Mouse (Mus musculus) thymus, adult 2 months (tissue): ENCODE results near the gene Ackr3. TPM values are rescaled to one million over a fixed set of nuclear protein-coding genes. Genes with fewer than 3 reads are reported as not detected.

ENCODE experiments used
- DNase-seq: peaks from one replicate; pipeline ENCODE4 v3.0.0; 2021
- H3K27ac ChIP-seq: fragments of 200-500 bp; 2 replicates; pipeline ENCODE4 v1.5.1; 2012; ENCODE audit warnings: low read length, control low read depth; ENCODE audit not compliant: control insufficient read depth, insufficient read depth
- H3K27me3 ChIP-seq: fragments of 200-500 bp; 2 replicates; pipeline ENCODE4 v1.6.1; 2012; ENCODE audit warnings: mild to moderate bottlenecking, low read length, moderate library complexity, mixed read lengths; ENCODE audit not compliant: control insufficient read depth, insufficient read depth
- H3K36me3 ChIP-seq: fragments of 200-500 bp; 2 replicates; pipeline ENCODE4 v1.6.1; 2012; ENCODE audit warnings: mild to moderate bottlenecking, low read length, moderate library complexity; ENCODE audit not compliant: control insufficient read depth, insufficient read depth
- H3K4me1 ChIP-seq: fragments of 200-500 bp; replicated peaks from 2 replicates; pipeline ENCODE4 v1.6.1; 2012; ENCODE audit warnings: low read length; ENCODE audit not compliant: control insufficient read depth, insufficient read depth
- H3K4me3 ChIP-seq: fragments of 200-500 bp; 2 replicates; pipeline ENCODE4 v1.5.1; 2012; ENCODE audit warnings: mild to moderate bottlenecking, low read length, control low read depth, moderate library complexity; ENCODE audit not compliant: control insufficient read depth, insufficient read depth
- CTCF ChIP-seq: fragments of 200-500 bp; IDR thresholded peaks from 2 replicates; pipeline ENCODE4 v1.5.1; 2012; ENCODE audit warnings: mild to moderate bottlenecking, control low read depth, low read length, moderate library complexity, borderline replicate concordance; ENCODE audit not compliant: control insufficient read depth, poor library complexity, insufficient read depth; ENCODE audit errors: extremely low read depth
- POLR2A ChIP-seq: fragments of 200-500 bp; IDR thresholded peaks from 2 replicates; pipeline ENCODE4 v1.6.1; 2012; ENCODE audit warnings: mild to moderate bottlenecking, low read length, control low read depth, moderate library complexity; ENCODE audit not compliant: control insufficient read depth, poor library complexity, insufficient read depth; ENCODE audit errors: extremely low read depth
- WGBS: fragments of 180-500 bp; shearing (Covaris S2); methylation state at CpG from one replicate; pipeline ENCODE4 v1.1.7; 2018; 5-methylcytosine and 5-hydroxymethylcytosine counted together
- polyA plus RNA-seq: library from polyadenylated mRNA; depleted of rRNA; stranded (reverse); fragments of >200 nt; gene quantifications from 2 replicates; pipeline ENCODE4 v1.2.3, GENCODE M21; 2012

Gene Ackr3
- polyA plus RNA-seq, 1 experiment = 24.7 TPM

- H3K4me1 ChIP-seq = no peaks in the 10 kb centered on the region
- no peak overlapping the region for H3K4me3 ChIP-seq
- H3K27ac ChIP-seq = no peak overlapping the region
- DNase-seq = no peak
- no peaks in the 10 kb centered on the region for H3K27me3 ChIP-seq
- 94% methylated on average over 4 of the region's 4 CpGs for WGBS
- no peaks in the 10 kb centered on the region for H3K36me3 ChIP-seq
- TF ChIP-seq POLR2A = no peak
- no peak for TF ChIP-seq CTCF
These were observed 17.1 kb downstream of the Ackr3 start for GRCm38 (mm10) chr1:90220844-90221243.

- no peak for DNase-seq
- WGBS = 27% methylated on average over 18 of the region's 18 CpGs
These were observed 18.1 kb downstream of the Ackr3 start for GRCm38 (mm10) chr1:90221811-90222361.

GRCm38 (mm10) chr1:90222427-90222901 lies 18.7 kb downstream of the Ackr3 start:
- Histone ChIP-seq H3K27ac (no peak overlapping the region), H3K4me3 (no peak overlapping the region), H3K36me3 (no peaks in the 10 kb centered on the region), H3K27me3 (no peaks in the 10 kb centered on the region), H3K4me1 (no peaks in the 10 kb centered on the region)
- 62% methylated on average over 17 of the region's 17 CpGs for WGBS
- no peak for TF ChIP-seq CTCF
- no peak for TF ChIP-seq POLR2A
- no peak for DNase-seq

More at GRCm38 (mm10) chr1:90221811-90222361, 18.1 kb downstream of the Ackr3 start:
- Histone ChIP-seq H3K4me3 (no peak overlapping the region), H3K4me1 (no peaks in the 10 kb centered on the region), H3K27ac (no peak overlapping the region), H3K36me3 (no peaks in the 10 kb centered on the region), H3K27me3 (no peaks in the 10 kb centered on the region)
- TF ChIP-seq POLR2A = no peak
- TF ChIP-seq CTCF = no peak

DNA sequence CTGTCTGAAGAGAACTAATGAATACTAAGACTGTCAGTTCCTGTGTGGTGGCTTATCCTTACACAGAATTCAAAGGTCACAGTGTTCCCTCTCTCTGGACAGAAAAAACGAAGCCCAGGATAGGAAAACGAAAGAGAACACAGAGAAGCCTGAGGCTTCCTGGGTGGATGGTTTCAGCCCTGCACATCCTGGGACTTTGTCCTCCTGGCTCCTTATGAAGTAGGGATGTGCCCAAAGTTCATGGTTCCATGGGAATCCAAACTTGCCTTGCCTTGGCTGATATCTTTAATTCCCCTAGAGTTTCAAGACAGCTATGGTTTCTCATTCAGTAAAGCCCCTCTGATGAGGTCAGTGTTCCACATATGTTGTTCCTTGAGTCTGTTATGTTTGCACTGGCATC lies 19.2 kb downstream of the Ackr3 start:
- no peaks in the 10 kb centered on the region for H3K4me1 ChIP-seq
- WGBS = 80% methylated on average over 2 of the region's 2 CpGs
- no peak overlapping the region for H3K27ac ChIP-seq
- no peak for DNase-seq
- no peaks in the 10 kb centered on the region for H3K27me3 ChIP-seq
- H3K36me3 ChIP-seq = no peaks in the 10 kb centered on the region
- no peak overlapping the region for H3K4me3 ChIP-seq
- TF ChIP-seq POLR2A (no peak), CTCF (no peak)

DNA sequence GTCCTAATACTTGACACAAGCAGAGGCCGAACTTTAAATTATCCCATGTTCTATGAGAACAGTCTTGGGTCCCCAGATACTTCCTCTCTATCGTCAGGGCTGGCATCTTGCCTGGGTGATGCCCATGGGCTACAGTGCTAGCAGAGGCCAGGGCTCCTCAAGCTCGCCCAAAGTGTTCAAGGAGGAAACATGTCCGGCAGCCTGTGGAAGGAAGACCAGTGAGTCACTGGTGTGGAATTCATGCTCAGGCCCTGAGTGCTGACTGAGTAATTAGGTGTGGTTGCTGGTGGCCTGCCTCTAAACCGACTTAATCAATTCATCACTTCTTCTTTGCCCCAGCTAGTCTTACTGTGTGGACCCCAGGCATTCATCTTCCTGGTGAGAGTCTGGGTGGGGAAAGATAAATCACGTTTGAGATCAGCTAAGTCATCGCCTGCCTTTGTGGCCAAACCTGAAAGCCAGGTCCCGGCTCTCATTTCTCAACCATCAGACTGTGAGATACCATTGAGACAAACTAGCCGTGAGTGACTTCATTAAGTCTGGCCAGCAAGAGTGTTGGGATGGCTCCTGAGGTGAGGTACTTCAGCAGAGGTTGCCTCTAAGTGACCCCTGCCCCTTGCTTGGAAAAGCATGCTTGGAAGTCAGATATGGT lies 21.9 kb downstream of the Ackr3 start:
- Histone ChIP-seq H3K27ac (no peak overlapping the region), H3K27me3 (no peaks in the 10 kb centered on the region), H3K36me3 (no peaks in the 10 kb centered on the region), H3K4me1 (no peaks in the 10 kb centered on the region), H3K4me3 (no peak overlapping the region)
- WGBS = 30% methylated on average over 9 of the region's 9 CpGs
- TF ChIP-seq POLR2A (no peak), CTCF (no peak)
- DNase-seq = no peak

DNA sequence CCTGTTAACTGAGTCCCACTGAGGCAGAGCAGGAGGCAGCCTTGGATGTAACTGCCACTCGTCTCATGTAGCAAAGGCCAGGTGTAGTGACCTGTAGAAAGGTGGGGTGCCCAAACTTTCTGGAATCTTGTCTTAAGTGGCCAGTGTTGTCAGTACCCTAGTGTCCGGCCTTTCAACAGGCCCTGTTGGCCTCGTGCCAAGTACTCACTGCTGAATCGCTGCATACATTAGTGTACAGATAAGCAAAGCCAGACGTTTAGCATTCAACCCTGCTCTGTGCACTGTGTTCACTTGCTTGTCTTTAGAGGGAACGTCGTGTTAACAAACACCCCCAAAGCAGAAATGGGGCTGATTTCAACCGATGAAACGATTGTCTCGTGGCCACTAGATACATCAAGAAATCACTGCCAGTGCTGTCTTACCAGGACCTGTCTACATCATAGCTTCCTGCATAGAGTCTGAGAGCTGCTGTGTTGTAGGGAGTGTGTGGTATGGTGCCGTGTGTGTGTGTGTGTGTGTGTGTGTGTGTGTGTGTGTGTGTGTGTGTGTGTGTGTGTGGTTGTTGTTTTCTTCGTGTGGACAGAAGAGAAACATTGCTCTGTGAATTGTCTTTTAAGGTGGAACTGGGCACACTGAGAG lies 24.0 kb downstream of the Ackr3 start:
- Histone ChIP-seq H3K36me3 (no peaks in the 10 kb centered on the region), H3K4me1 (no peaks in the 10 kb centered on the region), H3K27me3 (no peaks in the 10 kb centered on the region), H3K27ac (0 out of 2 replicates have a peak overlapping the region, but pooled peaks have one; percentile 6), H3K4me3 (no peak overlapping the region)
- TF ChIP-seq POLR2A = no peak
- no peak for TF ChIP-seq CTCF
- no peak for DNase-seq
- 36% methylated on average over 12 of the region's 12 CpGs for WGBS

DNA sequence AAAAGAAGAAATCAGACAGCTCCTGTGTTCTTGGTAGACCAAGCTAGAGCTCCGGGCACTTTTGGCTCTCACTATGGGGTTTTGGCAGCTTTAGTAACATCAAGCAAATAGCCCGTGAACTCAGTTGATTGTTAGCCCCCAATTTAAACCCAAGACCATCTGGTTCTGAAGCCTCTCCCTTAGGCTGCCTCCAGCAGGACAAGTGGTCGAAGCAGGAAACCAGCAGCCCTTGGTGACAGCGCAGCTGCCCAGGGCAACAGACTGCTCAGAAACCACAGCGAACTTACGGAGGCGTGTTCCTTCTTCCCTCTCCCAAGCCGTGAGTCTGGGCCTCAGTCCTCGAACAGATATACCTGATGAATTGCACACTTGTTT lies 24.5 kb downstream of the Ackr3 start:
- DNase-seq = no peak
- Histone ChIP-seq H3K4me3 (no peak overlapping the region), H3K4me1 (no peaks in the 10 kb centered on the region), H3K27ac (no peak overlapping the region), H3K27me3 (no peaks in the 10 kb centered on the region), H3K36me3 (no peaks in the 10 kb centered on the region)
- TF ChIP-seq CTCF (no peak), POLR2A (no peak)
- 10% methylated on average over 9 of the region's 9 CpGs for WGBS
